Mouse (Mus musculus) olfactory bulb, adult 2 months (tissue): ENCODE measurements around the gene Ankzf1. TPM values are rescaled to one million over a fixed set of nuclear protein-coding genes. Genes with fewer than 3 reads are reported as not detected.

Experiments
- H3K27ac ChIP-seq: fragments of 200-500 bp; 2 replicates; pipeline ENCODE4 v1.5.1; 2012; ENCODE audit warnings: low read depth, low read length; ENCODE audit not compliant: insufficient read depth
- H3K4me1 ChIP-seq: fragments of 200-500 bp; 2 replicates; pipeline ENCODE4 v1.6.1; 2012; ENCODE audit warnings: low read length; ENCODE audit not compliant: control insufficient read depth, insufficient read depth
- H3K4me3 ChIP-seq: fragments of 200-500 bp; 2 replicates; pipeline ENCODE4 v1.5.1; 2012; ENCODE audit warnings: mild to moderate bottlenecking, low read depth, low read length, moderate library complexity; ENCODE audit not compliant: insufficient read depth
- CTCF ChIP-seq: fragments of 200-500 bp; IDR thresholded peaks from 2 replicates; pipeline ENCODE4 v1.5.1; 2012; ENCODE audit warnings: low read depth, mild to moderate bottlenecking, low read length, moderate library complexity; ENCODE audit not compliant: insufficient read depth
- POLR2A ChIP-seq: fragments of 200-500 bp; IDR thresholded peaks from 2 replicates; pipeline ENCODE4 v1.6.1; 2012; ENCODE audit warnings: mild to moderate bottlenecking, low read depth, low read length, moderate library complexity; ENCODE audit not compliant: insufficient read depth
- WGBS: fragments of 180-500 bp; shearing (Covaris S2); methylation state at CpG from one replicate; pipeline ENCODE4 v1.1.7; 2018; 5-methylcytosine and 5-hydroxymethylcytosine counted together
- polyA plus RNA-seq: library from polyadenylated mRNA; stranded (reverse); fragments of >200 nt; gene quantifications from 2 replicates; pipeline ENCODE4 v1.2.4, GENCODE M21; 2012; ENCODE audit warnings: low replicate concordance; ENCODE audit not compliant: missing spikeins, insufficient read depth, insufficient read length

Ankzf1 gene
- not detected in 2 replicates for polyA plus RNA-seq

DNA sequence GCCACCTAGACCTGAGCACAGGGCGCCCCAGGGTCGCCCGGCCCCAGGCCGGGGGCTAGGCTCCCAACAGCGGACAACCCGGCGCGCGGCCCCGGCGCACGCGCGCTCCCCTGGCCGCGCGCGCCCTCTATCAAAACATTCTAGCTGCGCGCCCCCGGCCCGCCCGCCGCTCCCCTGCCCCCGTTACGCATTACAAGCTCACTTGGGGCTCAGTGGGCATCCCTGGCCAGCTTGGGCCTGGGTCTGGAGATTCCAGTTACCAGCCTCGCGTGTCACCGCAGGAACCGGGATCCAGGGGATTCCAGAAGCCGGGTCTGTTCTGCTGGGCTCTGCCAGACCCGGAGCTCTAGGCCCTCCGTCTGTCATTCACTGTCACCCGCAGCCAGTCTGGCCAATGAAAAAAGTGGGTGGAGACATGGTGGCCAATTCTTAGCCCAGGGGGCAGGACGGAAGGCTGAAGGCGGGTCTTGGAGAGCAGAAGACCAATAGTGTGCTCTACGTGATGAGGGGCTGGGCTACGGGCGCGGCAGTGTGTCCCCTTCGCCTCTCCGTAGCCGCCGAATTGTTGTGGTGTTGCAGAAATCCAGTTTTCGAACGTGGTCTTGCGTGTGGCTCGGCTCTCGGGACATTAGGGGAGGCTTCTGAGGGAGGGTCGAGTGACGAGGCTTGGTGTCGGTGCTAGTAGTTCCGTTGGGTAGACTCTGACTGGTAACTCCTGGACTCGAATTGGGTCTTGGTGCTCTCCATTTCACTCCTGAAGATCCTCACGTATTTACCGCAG, at the start of gene Ankzf1, which contains the start of gene Atg9a:
Ankzf1 (plus strand) TSS at position 530 of the 781 bp plus-strand sequence.
Atg9a (minus strand) TSS at position 575 of the 781 bp plus-strand sequence.
- H3K4me1 ChIP-seq: peaks cover 10% of the 10 kb centered on the region
- peak within 1 kb of the TSS; percentile 66 for H3K27ac ChIP-seq
- H3K4me3 ChIP-seq: peak within 1 kb of the TSS; percentile 84
- TF ChIP-seq CTCF (no peak), POLR2A (peak; percentile 89)
- under 1% methylated on average over 56 of the region's 56 CpGs for WGBS

DNA sequence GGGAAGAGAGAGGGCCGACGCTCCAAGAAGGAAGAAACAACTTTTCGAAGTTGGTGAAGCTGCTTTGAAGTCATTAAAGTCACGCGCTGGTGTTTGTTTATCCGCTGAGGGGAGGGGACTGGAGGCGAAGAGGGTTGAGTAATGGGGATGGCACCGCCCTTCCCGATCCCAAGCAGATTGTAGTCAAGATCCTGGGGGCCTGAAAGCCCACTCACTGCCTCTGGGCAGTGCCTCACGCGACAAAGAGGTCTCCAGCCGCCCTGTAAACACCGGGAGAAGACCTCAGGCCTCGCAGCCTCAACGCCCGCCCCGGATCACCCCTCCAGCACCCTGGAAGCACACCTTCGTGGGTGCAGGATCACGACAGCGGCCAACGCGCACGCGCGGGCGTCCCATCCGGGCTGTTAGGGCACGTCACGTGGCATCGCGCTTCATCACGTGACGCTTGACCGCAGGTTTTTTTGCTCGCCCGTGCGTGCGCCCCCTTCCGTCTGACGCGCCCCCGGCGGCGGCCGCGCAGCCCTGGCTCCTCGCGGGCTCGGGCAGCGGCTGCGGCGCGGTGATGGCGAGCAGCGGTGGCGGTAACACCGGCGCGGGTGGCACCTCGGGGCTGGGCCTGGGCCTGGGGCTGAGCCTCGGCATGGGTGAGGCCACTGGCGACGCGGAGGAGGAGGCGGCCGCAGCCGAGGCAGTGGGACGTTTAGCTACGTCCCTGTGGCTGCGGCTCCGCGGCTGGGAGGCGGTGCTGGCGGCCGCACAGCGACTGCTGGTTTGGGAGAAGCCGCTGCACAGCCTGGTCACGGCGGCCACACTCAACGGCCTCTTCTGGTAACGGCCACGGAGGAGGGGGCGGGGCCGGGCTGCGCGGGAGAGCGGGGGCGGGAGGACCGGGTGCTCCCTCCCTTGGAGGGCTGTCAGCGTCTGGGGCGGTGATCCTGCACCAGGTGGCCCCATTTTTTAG, 49.4 kb upstream of the Ankzf1 start, which contains the start of the genes Cnppd1 and Retreg2:
Cnppd1 (minus strand) TSS at position 411 of the 961 bp plus-strand sequence.
Retreg2 (plus strand) TSS at position 478 of the 961 bp plus-strand sequence.
- TF ChIP-seq POLR2A (peak; percentile 94), CTCF (peak; percentile 65)
- under 1% methylated on average over 91 of the region's 91 CpGs for WGBS

DNA sequence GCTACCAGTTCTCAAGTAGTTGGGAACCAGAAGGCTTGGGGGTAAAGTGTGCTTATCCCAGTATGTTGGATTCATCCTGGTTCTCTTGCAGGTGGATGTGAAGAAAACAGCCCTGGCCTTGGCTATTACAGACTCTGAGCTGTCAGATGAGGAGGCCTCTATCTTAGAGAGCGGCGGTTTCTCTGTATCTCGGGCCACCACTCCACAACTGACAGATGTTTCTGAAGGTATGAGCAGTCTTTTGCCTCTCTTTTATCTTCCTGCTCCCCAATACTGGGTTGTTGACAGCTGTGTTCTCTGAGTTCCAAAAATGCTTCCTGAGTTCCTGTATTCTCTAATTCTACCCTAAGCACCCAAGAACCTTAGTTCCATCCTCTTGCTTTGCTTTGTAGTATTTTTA, 46.4 kb upstream of the Ankzf1 start:
- no peak for TF ChIP-seq CTCF
- no peak for TF ChIP-seq POLR2A
- 96% methylated on average over 3 of the region's 3 CpGs for WGBS

More for the DNA sequence above, 49.4 kb upstream of the Ankzf1 start, which contains the start of the genes Cnppd1 and Retreg2:
- peaks cover 26% of the 10 kb centered on the region for H3K4me1 ChIP-seq
- peak within 1 kb of the TSS; percentile 88 for H3K27ac ChIP-seq
- H3K4me3 ChIP-seq: peak within 1 kb of the TSS; percentile 98

DNA sequence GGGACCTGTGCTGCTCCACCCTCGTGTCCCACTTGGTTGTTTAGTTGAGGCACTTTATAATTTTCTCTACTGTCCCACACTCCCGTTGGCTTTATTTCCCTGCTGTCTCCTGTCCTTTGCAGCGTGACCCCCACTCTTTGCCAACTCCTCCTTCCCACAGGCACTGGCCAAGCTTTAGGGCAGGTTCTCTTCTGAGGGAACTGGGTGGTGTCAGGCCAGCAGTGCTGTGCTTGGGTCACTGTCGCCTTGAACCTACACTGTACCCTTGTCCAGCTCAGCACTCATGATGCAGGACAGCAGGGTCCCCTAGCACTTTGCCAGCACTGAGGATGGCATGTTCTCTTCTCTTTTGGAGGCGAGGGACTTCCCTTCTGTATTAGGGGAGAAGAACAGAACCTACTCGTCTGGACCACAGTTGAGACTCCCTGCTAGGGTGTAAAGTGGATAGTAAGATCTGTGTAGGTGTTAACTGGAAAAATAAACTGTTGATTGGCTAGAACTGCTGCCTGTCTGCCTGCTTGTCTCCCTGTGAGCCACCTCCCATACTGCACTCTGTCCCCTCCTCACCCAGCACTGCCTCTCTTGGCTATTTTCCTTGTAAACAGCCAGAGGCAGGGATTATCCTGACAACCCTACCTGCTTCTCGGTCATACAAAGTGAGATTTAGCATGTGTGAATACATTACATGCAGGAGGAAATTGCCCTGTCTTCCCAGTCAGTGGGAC, 44.4 kb upstream of the Ankzf1 start:
- H3K4me3 ChIP-seq: no peak overlapping the region
- no peak overlapping the region for H3K27ac ChIP-seq
- TF ChIP-seq CTCF (no peak), POLR2A (no peak)
- peaks cover 19% of the 10 kb centered on the region for H3K4me1 ChIP-seq
- 83% methylated on average over 7 of the region's 7 CpGs for WGBS

More for the DNA sequence above, 46.4 kb upstream of the Ankzf1 start:
- Histone ChIP-seq H3K4me1 (peaks cover 25% of the 10 kb centered on the region), H3K27ac (no peak overlapping the region), H3K4me3 (no peak overlapping the region)

DNA sequence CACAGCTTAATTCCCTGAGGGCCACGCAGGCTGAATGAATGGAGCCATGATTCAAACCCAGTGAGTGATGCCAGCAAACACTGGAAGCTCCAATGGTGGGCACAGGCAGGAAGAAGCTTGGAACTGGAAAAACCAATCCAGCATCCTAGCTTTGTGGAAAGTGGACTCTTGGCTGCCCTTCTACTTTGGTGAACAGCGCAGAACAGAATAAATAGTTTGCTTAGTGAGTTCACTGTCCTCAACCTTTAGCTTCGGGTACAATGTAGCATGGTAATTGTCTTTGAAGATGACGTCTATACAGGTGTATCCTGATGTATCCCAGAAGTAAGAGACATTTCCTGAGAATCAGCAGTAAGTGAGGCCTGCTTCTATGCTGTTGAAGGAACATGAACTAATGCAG, 43.2 kb upstream of the Ankzf1 start:
- H3K4me3 ChIP-seq: no peak overlapping the region
- TF ChIP-seq POLR2A: no peak
- TF ChIP-seq CTCF: no peak
- 75% methylated on average over 4 of the region's 4 CpGs for WGBS
- no peak overlapping the region for H3K27ac ChIP-seq
- peaks cover 19% of the 10 kb centered on the region for H3K4me1 ChIP-seq

DNA sequence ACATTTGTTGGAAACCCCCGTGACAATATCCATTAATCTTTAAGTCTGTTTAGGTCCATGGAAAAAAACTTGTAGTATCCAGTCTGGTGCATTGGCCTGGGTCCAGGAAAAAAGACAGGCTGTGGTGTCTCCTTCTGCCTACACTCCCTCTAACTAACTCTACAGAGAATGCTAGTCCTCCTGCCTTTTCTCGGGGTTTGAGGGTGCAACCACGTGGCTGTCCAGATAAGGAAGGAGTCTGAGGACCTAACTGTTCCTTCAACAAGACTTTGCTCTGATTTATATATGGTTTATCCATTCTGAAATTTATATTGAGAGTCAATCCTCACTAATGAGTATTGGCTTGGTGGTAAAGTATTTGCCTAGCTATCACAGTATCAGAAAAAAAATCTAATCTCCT, 36.1 kb upstream of the Ankzf1 start:
- Histone ChIP-seq H3K4me1 (no peaks in the 10 kb centered on the region), H3K4me3 (no peak overlapping the region), H3K27ac (no peak overlapping the region)
- no peak for TF ChIP-seq POLR2A
- WGBS: 72% methylated on average over 3 of the region's 3 CpGs

DNA sequence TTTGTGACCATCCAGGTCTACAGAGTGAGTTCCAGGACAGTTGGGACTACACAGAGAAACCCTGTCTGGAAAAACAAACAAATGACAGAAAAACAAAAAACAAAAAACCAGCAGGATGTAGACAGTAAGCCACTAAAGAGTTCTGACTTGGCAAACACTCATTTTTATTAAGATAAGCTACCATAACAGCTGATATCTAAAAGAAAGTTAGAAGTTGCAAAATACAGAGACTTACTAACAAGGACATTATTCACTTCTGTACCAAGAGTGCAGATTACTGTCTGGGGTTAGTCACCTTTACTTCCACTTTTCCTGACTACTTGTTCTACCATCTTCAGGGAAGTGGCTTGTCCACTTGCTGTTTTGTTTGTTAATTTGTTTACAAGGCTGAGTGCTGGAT, 33.0 kb upstream of the Ankzf1 start:
- TF ChIP-seq POLR2A (no peak), CTCF (no peak)
- H3K27ac ChIP-seq: no peak overlapping the region
- H3K4me3 ChIP-seq: no peak overlapping the region
- H3K4me1 ChIP-seq: no peaks in the 10 kb centered on the region

DNA sequence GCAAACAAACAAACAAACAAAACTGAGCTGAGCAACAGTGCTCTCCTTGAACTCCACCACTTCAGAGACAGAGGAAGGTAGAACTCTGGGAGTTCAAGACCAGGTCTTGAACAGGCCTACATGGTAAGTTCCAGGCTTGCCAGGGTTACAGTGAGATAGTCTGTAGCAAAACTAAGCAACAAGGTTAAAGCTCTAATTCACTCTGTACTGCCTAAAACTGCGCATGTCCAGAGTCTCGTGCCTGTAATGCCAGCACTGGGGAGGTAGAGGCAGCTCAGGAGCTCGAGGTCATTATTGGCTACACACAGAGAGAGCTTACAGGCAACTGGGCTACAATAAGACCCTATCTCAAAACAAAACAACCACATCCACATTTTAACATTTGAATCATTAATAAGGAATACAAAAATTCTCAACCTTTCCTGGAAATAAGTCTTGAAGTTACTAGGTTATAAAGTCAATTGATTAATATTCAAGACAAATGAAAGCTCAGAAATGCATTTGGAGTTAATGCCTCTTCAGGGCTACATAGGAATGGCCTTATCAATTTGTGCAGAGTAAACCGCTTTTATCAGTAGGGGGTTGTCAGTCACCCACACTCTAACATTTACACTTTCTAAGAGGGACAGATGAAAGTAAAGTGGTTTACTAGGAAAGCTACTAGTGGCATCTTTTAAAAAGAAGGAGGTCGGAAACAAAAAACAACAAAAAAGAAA, 32.3 kb upstream of the Ankzf1 start:
- 66% methylated on average over 5 of the region's 5 CpGs for WGBS

More for the DNA sequence above, 32.3 kb upstream of the Ankzf1 start:
- Histone ChIP-seq H3K4me1 (no peaks in the 10 kb centered on the region), H3K4me3 (no peak overlapping the region), H3K27ac (no peak overlapping the region)
- TF ChIP-seq POLR2A (no peak), CTCF (no peak)
